Mouse (Mus musculus) cerebellum, adult 2 months (tissue): Measurements from ENCODE around the gene Pdcd2.

Source experiments
- CTCF ChIP-seq: fragments of 200-500 bp; IDR thresholded peaks from 2 replicates; pipeline ENCODE4 v1.5.1; 2011; ENCODE audit warnings: low read depth, mild to moderate bottlenecking, control low read depth, low read length, moderate library complexity, borderline replicate concordance; ENCODE audit not compliant: insufficient read depth
- POLR2A ChIP-seq: fragments of 200-500 bp; IDR thresholded peaks from 2 replicates; pipeline ENCODE4 v1.6.1; 2011; ENCODE audit warnings: low read length, control low read depth, borderline replicate concordance; ENCODE audit not compliant: insufficient read depth

DNA sequence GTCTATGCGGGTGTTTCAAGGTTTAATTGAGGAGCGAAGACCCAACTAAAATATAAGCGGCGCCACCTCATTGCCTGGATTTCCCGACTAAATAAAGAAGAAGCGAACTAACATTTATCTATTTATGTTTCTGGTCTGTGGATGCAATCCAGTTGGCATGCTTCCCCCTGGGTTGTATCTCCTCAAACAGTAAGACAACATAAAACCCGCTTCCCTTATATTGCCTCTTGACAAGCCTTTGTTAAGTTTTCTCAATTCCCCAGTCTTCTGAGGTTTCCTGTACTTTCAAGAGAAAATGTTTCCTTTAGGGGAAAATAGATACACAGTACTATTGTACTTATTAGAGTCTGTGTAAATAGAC, 28.4 kb downstream of the Pdcd2 start:
- no peak for TF ChIP-seq CTCF
- TF ChIP-seq POLR2A: no peak
